Mouse (Mus musculus) thymus, adult 2 months (tissue): ENCODE results near the gene Cyb5r3.

Source experiments
- CTCF ChIP-seq: fragments of 200-500 bp; IDR thresholded peaks from 2 replicates; pipeline ENCODE4 v1.5.1; 2012; ENCODE audit warnings: mild to moderate bottlenecking, control low read depth, low read length, moderate library complexity, borderline replicate concordance; ENCODE audit not compliant: control insufficient read depth, poor library complexity, insufficient read depth; ENCODE audit errors: extremely low read depth
- POLR2A ChIP-seq: fragments of 200-500 bp; IDR thresholded peaks from 2 replicates; pipeline ENCODE4 v1.6.1; 2012; ENCODE audit warnings: mild to moderate bottlenecking, low read length, control low read depth, moderate library complexity; ENCODE audit not compliant: control insufficient read depth, poor library complexity, insufficient read depth; ENCODE audit errors: extremely low read depth

DNA sequence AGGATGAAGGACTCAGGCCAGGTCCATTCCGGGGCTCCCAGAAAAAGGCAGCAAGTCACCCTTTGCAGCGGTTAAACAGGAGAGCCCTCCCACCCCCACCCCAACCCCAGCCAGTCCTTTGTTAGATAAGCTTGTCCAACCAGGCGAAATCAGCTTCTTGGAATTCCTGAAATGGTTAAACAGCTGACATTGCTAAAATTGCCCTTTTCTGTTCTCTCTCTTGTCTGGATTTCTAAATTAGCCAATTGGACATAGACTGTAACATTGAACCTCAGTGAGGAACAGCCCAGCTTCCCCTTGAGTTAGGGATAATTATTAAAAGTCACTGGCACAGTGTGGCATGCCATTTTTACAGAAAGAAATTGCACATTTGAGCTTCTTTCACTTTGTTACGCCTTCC is 30.0 kb upstream of the Cyb5r3 start:
- TF ChIP-seq POLR2A = no peak
- TF ChIP-seq CTCF = no peak
